In genomic region chr11:48782243-48782642, GRCm38 (mm10) we compare ENCODE assay signal across 27 mouse cellular contexts. TPM values are rescaled to one million over a fixed set of nuclear protein-coding genes. Genes with fewer than 3 reads are reported as not detected.
DNase-seq lines count a peak whose midpoint lies in the region; ATAC-seq and TF ChIP-seq lines count a peak whose summit lies in the region.
"Had no signal": no experiment of that assay in that cellular context is flagged by ENCODE, and none has a peak within 500 bp of the region (broad histone marks: within the 10 kb centered on the region; RNA-seq: fewer than 3 reads in every experiment).

No protein-coding gene starts in this region.

- no peak overlapping the region for H3K27ac ChIP-seq in liver, postnatal 0 days (ENCODE audit: low read depth)
- H3K27ac ChIP-seq in bone marrow, adult 2 months (ENCODE audit: control insufficient read depth, insufficient read depth, low read depth, low read length, poor library complexity): no peak overlapping the region
- no peak overlapping the region for H3K27ac ChIP-seq in stomach, postnatal 0 days (replicated peaks)
- H3K27ac ChIP-seq: gastrocnemius, adult 2 months; left cerebral cortex, adult 2 months; limb, embryonic 12.5 days; liver, embryonic 12.5 days; neural tube, embryonic 13.5 days; stomach, embryonic 15.5 days had no signal

- no peaks in the 10 kb centered on the region for H3K9me3 ChIP-seq in liver, postnatal 0 days (ENCODE audit: low read length)
- no peaks in the 10 kb centered on the region for H3K9me3 ChIP-seq in stomach, postnatal 0 days (ENCODE audit: control insufficient read depth, low read length)
- H3K9me3 ChIP-seq: limb, embryonic 12.5 days; liver, embryonic 12.5 days; neural tube, embryonic 13.5 days; stomach, embryonic 15.5 days had no signal

- peak; percentile 32 for DNase-seq in CD4-positive, CD25-positive, alpha-beta regulatory T cell, adult 2 months (ENCODE audit: low read depth, low spot score)
- DNase-seq in liver, postnatal 0 days: no peak
- no peak for DNase-seq in liver
- no peak for DNase-seq in stomach, postnatal 0 days (ENCODE audit: low spot score)
- no peak for DNase-seq in gastrocnemius, postnatal 14 days
- no peak for DNase-seq in kidney, postnatal 4 days
- DNase-seq: adrenal gland, postnatal 14 days; cerebellum, adult 18-20 months; cerebellum, postnatal 10 days; gastrocnemius, adult 2 months; kidney, adult 18-20 months; lung, embryonic 14.5 days; lung, postnatal 14 days; right cerebral cortex, postnatal 14 days; thymus, postnatal 36 days had no signal

- H3K4me2 ChIP-seq in liver, postnatal 0 days (ENCODE audit: low read depth, low read length): no peak overlapping the region
- no peak overlapping the region for H3K4me2 ChIP-seq in stomach, postnatal 0 days (replicated peaks; ENCODE audit: low read depth)
- H3K4me2 ChIP-seq: limb, embryonic 12.5 days; liver, embryonic 12.5 days; lung, embryonic 14.5 days; midbrain, embryonic 11.5 days; neural tube, embryonic 13.5 days; stomach, embryonic 15.5 days had no signal

- no peaks in the 10 kb centered on the region for H3K4me1 ChIP-seq in liver, postnatal 0 days (ENCODE audit: insufficient read depth)
- H3K4me1 ChIP-seq in bone marrow, adult 2 months (ENCODE audit: control insufficient read depth, insufficient read depth, low read length): no peaks in the 10 kb centered on the region
- no peaks in the 10 kb centered on the region for H3K4me1 ChIP-seq in stomach, postnatal 0 days (replicated peaks; ENCODE audit: control insufficient read depth, insufficient read depth)
- H3K4me1 ChIP-seq: limb, embryonic 12.5 days; liver, embryonic 12.5 days; neural tube, embryonic 13.5 days; stomach, embryonic 15.5 days had no signal

- no peak overlapping the region for H3K9ac ChIP-seq in liver, postnatal 0 days (replicated peaks)
- no peak overlapping the region for H3K9ac ChIP-seq in stomach, postnatal 0 days (ENCODE audit: low read length)
- H3K9ac ChIP-seq: limb, embryonic 12.5 days; liver, embryonic 12.5 days; lung, embryonic 14.5 days; neural tube, embryonic 13.5 days; stomach, embryonic 15.5 days had no signal

- no peak for TF ChIP-seq EP300 in liver, postnatal 0 days (IDR thresholded peaks at IDR 0.05; ENCODE audit: low read depth)
- TF ChIP-seq EP300 in stomach, postnatal 0 days (optimal IDR thresholded peaks at IDR 0.05): no peak

- TF ChIP-seq CTCF in liver, postnatal 0 days (IDR thresholded peaks at IDR 0.05; ENCODE audit: low read depth): 0 out of 2 replicates have a peak, but pooled peaks have one; percentile 25
- TF ChIP-seq CTCF in bone marrow, adult 2 months (IDR thresholded peaks at IDR 0.05; ENCODE audit: control insufficient read depth, insufficient read depth, low read length): 0 out of 2 replicates have a peak, but pooled peaks have one; percentile 4
- TF ChIP-seq CTCF in stomach, postnatal 0 days (IDR thresholded peaks at IDR 0.05; ENCODE audit: low read depth): peak; percentile 18; the same call in 1 of the 2 replicates

- no peak overlapping the region for H3K4me3 ChIP-seq in liver, postnatal 0 days (ENCODE audit: low read depth, low read length)
- no peak overlapping the region for H3K4me3 ChIP-seq in bone marrow, adult 2 months (replicated peaks; ENCODE audit: control insufficient read depth, low read depth, low read length)
- no peak overlapping the region for H3K4me3 ChIP-seq in stomach, postnatal 0 days (ENCODE audit: low read depth, low read length)
- H3K4me3 ChIP-seq: erythroblast, embryonic 14.5 days; gastrocnemius, adult 2 months; left cerebral cortex, adult 2 months; limb, embryonic 12.5 days; liver, embryonic 12.5 days; neural tube, embryonic 13.5 days; stomach, embryonic 15.5 days had no signal

- no peak for ATAC-seq in CD4-positive, CD25-positive, alpha-beta regulatory T cell, adult 4 months
- no peak for ATAC-seq in liver, postnatal 0 days
- ATAC-seq in stomach, postnatal 0 days (ENCODE audit: low FRiP score, low TSS enrichment): no peak
- ATAC-seq: forebrain, embryonic 16.5 days; hindbrain, embryonic 16.5 days; liver, embryonic 12.5 days; midbrain, embryonic 16.5 days had no signal

- H3K36me3 ChIP-seq in liver, postnatal 0 days (replicated peaks; ENCODE audit: insufficient read depth, low read length): no peaks in the 10 kb centered on the region
- H3K36me3 ChIP-seq in stomach, postnatal 0 days (ENCODE audit: control insufficient read depth, insufficient read depth, low read length): no peaks in the 10 kb centered on the region
- H3K36me3 ChIP-seq: limb, embryonic 12.5 days; liver, embryonic 12.5 days; neural tube, embryonic 13.5 days; stomach, embryonic 15.5 days had no signal

- no peak for TF ChIP-seq POLR2A in bone marrow, adult 2 months (IDR thresholded peaks at IDR 0.05; ENCODE audit: borderline replicate concordance, control insufficient read depth, low read depth, low read length)

- no peaks in the 10 kb centered on the region for H3K27me3 ChIP-seq in liver, postnatal 0 days (ENCODE audit: insufficient read depth, low read length)
- no peaks in the 10 kb centered on the region for H3K27me3 ChIP-seq in stomach, postnatal 0 days (ENCODE audit: control insufficient read depth, insufficient read depth, low read length)
- H3K27me3 ChIP-seq: limb, embryonic 12.5 days; liver, embryonic 12.5 days; neural tube, embryonic 13.5 days; stomach, embryonic 15.5 days had no signal

- 80% methylated on average over 4 of the region's 4 CpGs for WGBS in liver, postnatal 0 days (ENCODE audit: insufficient replicate concordance)
- 81% methylated on average over 4 of the region's 4 CpGs for WGBS in bone marrow, adult 2 months
- WGBS in stomach, postnatal 0 days: 87% methylated on average over 4 of the region's 4 CpGs

- intact Hi-C loops in gastrocnemius, postnatal 14 days (cut with DNase I; ENCODE audit: low total_unique reads): no loop called here

RNA-seq across cellular contexts. Expression of gene Rack1, which starts 17.9 kb away (rescaled TPM):
- 1,000 to 10,000 TPM; 1,099 to 1,661 TPM for polyA plus RNA-seq in CD4-positive, CD25-positive, alpha-beta regulatory T cell, adult 4 months (2017; shearing (Covaris generic))
- 397 and 398 TPM in 2 replicates for polyA plus RNA-seq in liver, postnatal 0 days (2015; fragmentation: Nextera tagmentation; extraction: Ambion mirVana)
- polyA plus RNA-seq in bone marrow, adult 2 months (2011; ENCODE audit: insufficient read depth, insufficient read length, low replicate concordance, missing spikeins): 1,856 and 2,313 TPM in 2 replicates
- polyA plus RNA-seq in stomach, postnatal 0 days (2015; fragmentation: Nextera tagmentation; extraction: Ambion mirVana): 524 and 529 TPM in 2 replicates
- total RNA-seq in gastrocnemius, postnatal 14 days (2021): 100 to 1,000 TPM; 392 to 429 TPM

RNA-seq across cellular contexts. Expression of gene Trim41, which starts 34.9 kb away (rescaled TPM):
- 1 to 10 TPM; 2.0 to 3.7 TPM for polyA plus RNA-seq in CD4-positive, CD25-positive, alpha-beta regulatory T cell, adult 4 months (2017; shearing (Covaris generic))
- 2.2 and 2.3 TPM in 2 replicates for polyA plus RNA-seq in liver, postnatal 0 days (2015; fragmentation: Nextera tagmentation; extraction: Ambion mirVana)
- polyA plus RNA-seq in bone marrow, adult 2 months (2011; ENCODE audit: insufficient read depth, insufficient read length, low replicate concordance, missing spikeins): 39.7 and 51.0 TPM in 2 replicates
- 3.6 and 4.0 TPM in 2 replicates for polyA plus RNA-seq in stomach, postnatal 0 days (2015; fragmentation: Nextera tagmentation; extraction: Ambion mirVana)
- total RNA-seq in gastrocnemius, postnatal 14 days (2021): 10 to 100 TPM; 16.3 to 21.0 TPM

RNA-seq across cellular contexts. Expression of gene Trim7, which starts 43.7 kb away (rescaled TPM):
- 1 to 10 TPM in 1 of 2 experiments, under 1 TPM in 1; 0.77 to 2.1 TPM for polyA plus RNA-seq in CD4-positive, CD25-positive, alpha-beta regulatory T cell, adult 4 months (2017; shearing (Covaris generic))
- 0.48 and 0.52 TPM in 2 replicates for polyA plus RNA-seq in liver, postnatal 0 days (2015; fragmentation: Nextera tagmentation; extraction: Ambion mirVana)
- polyA plus RNA-seq in bone marrow, adult 2 months (2011; ENCODE audit: insufficient read depth, insufficient read length, low replicate concordance, missing spikeins): 8.4 and 14.4 TPM in 2 replicates
- 3.0 and 3.4 TPM in 2 replicates for polyA plus RNA-seq in stomach, postnatal 0 days (2015; fragmentation: Nextera tagmentation; extraction: Ambion mirVana)
- total RNA-seq in gastrocnemius, postnatal 14 days (2021): 100 to 1,000 TPM in 1 of 2 experiments, 10 to 100 TPM in 1; 93.7 to 106 TPM
- polyA plus RNA-seq: erythroblast, embryonic 14.5 days; liver, embryonic 12.5 days had no signal

RNA-seq across cellular contexts. Expression of gene Gm12184, which starts 44.2 kb away (rescaled TPM):
- 1 to 10 TPM in 1 of 2 experiments, under 1 TPM in 1; 0.92 to 4.1 TPM for polyA plus RNA-seq in CD4-positive, CD25-positive, alpha-beta regulatory T cell, adult 4 months (2017; shearing (Covaris generic))
- 4.9 and 5.0 TPM in 2 replicates for polyA plus RNA-seq in liver, postnatal 0 days (2015; fragmentation: Nextera tagmentation; extraction: Ambion mirVana)
- 43.1 and 76.8 TPM in 2 replicates for polyA plus RNA-seq in bone marrow, adult 2 months (2011; ENCODE audit: insufficient read depth, insufficient read length, low replicate concordance, missing spikeins)
- 5.0 and 7.3 TPM in 2 replicates for polyA plus RNA-seq in stomach, postnatal 0 days (2015; fragmentation: Nextera tagmentation; extraction: Ambion mirVana)
- 1 to 10 TPM; 2.7 to 3.0 TPM for total RNA-seq in gastrocnemius, postnatal 14 days (2021)
